Mouse (Mus musculus) heart, adult 2 months (tissue): ENCODE measurements at regions not wholly inside any gene's neighbourhood (a gene's known extent, or its start where the extent isn't known, plus 50 kb on each side); places are given as distances from the start of the nearest gene placed in this dataset.

Experiments
- CTCF ChIP-seq: fragments of 200-600 bp; IDR thresholded peaks from 2 replicates; pipeline ENCODE4 v1.8.1; 2022; ENCODE audit warnings: antibody characterized with exemption, mild to moderate bottlenecking, moderate library complexity
- POLR2A ChIP-seq: fragments of 200-500 bp; IDR thresholded peaks from 2 replicates; pipeline ENCODE4 v1.6.1; 2011; ENCODE audit warnings: mild to moderate bottlenecking, low read depth, low read length, control low read depth; ENCODE audit not compliant: insufficient read depth

DNA sequence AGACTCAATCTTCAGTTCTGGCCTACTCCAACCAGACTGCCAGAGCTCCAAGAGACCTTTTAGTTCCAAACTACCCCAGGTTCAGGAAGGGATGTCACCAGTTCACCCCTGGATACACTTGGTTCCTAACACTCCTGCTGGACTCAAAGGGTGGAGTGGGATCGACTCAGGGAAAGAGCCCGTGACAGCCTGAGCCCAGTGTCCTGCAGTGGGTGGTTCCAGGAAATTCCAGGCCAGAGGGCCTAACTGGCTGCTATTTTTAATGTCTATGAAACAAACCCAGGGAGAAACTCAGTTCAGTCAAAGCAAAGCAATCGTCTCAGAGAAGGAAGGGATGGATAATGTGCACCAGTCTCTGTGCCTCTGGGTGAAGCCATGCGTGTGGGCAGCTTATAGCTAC, 124.3 kb upstream of the Foxa2 start:
- no peak for TF ChIP-seq CTCF
- TF ChIP-seq POLR2A = no peak; the same call in 1 of the 2 replicates
